Mouse (Mus musculus): ENCODE data around the gene Nppb.

DNA sequence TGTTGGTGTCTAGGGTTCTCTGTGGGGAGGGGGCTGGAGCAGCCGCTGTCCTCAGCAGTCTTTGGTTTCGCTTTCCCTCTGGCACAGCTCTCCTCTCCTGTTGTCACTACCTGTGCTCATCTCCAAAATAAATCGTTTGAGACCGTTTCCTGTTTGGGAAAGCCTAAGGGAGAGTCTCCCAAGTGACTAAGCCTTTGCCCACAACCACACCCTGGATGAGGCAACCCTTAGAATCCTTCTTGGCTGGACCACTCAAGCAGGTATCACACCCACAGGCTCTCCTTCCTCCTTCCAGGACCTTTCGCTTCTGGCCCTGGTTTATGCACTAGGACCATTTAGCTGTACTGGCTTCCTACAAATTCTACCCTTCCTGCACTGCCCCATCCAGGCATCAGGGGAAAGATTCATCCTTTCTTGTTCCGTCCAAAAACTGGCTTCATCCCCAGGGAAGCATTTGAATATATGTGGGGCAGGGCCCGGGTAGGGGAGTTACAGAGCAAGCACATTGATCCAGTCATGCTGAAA, 8.0 kb downstream of the Nppb start:
- TF ChIP-seq CTCF (IDR thresholded peaks at IDR 0.05; ENCODE audit: low read depth) = no peak
- TF ChIP-seq EP300 (IDR thresholded peaks at IDR 0.05; ENCODE audit: low read depth) = no peak
